Mouse (Mus musculus): ENCODE data around the gene Slc2a6.

GRCm38 (mm10) chr2:27021103-27021502, 6.7 kb downstream of the Slc2a6 start:
- TF ChIP-seq CTCF (IDR thresholded peaks at IDR 0.05; ENCODE audit: borderline replicate concordance, control insufficient read depth, extremely low read depth, insufficient read depth, low read length, poor library complexity), result no peak
- no peak for TF ChIP-seq POLR2A (IDR thresholded peaks at IDR 0.05; ENCODE audit: control insufficient read depth, extremely low read depth, insufficient read depth, low read length, poor library complexity)
